Mouse (Mus musculus) adrenal gland (tissue): Measurements from ENCODE around the gene Iqcf1.

Experiments
- intact Hi-C: fragments of 180-260 bp; cut with DNase I; formaldehyde crosslinking; loops from one replicate; pipeline ENCODE4 v1.15.1; 2025

Iqcf1 gene

DNA sequence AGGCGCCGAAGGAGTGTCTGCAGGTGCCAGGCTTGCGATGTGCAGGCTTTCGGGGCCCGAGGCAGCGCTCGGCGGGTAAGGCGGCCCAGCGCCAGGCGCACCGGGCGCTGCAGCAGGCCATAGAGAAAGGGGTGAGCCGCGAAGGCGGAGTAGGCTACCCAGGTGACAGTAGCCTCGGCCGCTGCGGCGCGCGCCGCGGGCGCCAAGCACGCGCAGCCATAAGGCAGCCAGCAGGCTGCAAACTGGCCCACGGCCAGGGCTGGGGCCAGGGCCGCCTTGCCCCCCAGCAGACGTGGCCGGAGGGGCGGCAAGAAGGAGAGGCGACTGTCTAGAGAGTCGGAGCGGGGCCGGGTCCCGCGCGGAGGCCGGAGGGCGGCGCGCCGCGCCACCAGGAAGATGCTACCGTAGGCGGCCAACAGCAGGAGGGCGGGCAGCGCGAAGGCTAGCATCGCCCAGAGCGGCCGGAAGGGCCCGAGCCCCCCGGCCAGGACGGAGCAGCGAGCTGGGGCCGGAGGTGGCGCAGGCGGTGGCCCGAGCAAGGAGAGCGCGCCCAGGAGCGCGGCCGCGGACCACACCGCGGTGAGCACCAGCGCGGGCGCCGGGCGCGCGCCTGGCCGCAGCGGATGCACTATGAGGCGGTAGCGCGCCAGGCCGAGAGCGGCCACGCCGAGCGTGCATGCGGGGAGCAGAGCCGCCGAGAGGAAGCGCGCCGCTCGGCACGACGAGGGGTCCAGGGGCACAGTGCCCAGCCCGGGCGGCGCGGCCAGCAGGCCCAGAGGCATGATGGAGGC, 34.8 kb upstream of the Iqcf1 start:
- intact Hi-C loops = no loop called here

DNA sequence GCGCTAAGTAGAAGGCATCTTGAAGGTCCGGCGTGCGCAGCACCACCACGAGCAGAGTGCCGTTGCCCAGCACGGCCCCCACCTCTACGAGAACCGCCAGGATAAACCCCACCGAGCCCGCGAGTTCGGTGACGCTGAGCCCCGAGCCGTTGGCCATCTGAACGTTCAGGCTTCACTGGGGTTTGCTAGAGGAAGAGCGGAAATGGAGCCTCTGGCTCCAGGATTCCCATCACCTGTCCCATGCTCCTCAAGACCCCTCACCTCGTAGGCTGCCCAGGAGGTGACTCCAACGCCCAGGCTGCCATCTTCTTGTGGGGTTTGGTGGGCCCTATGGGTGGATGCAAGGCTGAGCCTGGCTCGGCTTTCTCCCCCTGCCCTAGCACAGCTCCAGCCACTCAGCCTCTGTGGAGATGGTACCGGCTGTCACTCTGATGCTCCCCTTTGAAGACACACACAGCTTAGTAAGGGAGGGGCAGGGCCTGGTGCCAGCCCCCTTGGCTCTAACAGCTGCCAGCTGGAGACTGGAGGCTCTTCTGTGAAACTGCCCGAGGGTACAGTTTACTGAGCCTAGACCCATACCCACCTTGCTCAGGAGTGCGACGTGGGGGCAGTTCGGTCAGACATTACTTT, 34.1 kb upstream of the Iqcf1 start, which contains the start of gene Gpr62:
Gene Gpr62, minus strand, starts transcription at position 368 of the 630 bp plus-strand sequence.
- intact Hi-C loops = no loop called here

DNA sequence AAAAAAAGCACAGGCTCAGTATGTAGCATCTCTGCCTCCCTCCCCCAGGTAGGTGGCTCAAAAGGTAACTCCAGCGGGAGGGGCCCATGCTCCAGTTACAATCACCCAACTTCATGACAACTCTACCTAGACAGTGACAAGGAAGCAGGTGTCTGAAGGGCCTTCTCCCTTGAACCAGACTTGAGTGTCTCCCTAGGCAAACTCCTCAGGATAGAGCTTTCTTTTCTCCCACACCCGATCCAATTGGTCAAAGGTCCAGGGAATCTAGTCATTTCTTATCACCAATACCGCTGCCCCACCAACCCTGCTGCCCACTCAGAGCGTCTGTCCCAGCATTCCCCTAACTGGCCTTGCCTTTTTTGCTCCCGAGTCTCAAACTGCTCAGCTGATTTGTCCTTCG, 33.0 kb upstream of the Iqcf1 start:
- intact Hi-C loops = no loop called here

- intact Hi-C loops = no loop called here
Observed at GRCm38 (mm10) chr9:106467746-106468145, 32.0 kb upstream of the Iqcf1 start.

- intact Hi-C loops = no loop called here
Observed at GRCm38 (mm10) chr9:106469317-106469716, 30.4 kb upstream of the Iqcf1 start.

DNA sequence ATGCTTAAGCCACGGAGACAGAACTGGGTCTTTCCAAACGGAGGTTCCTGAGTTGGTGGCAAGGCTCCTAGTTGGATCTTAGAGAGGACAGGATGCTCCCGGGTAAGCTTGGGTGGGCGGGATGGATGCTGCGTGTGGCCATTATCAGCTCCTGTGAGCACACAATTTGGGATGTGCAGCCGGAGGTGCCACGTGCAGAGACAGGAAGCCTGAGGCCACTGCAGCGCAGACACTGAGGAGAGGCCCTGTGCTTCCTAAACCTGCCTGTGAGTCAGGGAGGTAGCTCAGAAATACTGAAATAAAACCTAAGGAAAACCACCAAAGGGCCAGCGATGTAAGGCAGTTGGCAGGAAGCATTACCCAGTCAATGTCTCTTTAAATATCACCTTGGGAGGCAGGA, 30.0 kb upstream of the Iqcf1 start:
- intact Hi-C loops = loop anchor here (5.0 kb wide), 1 partner anchor 37 kb away; no protein-coding TSS in a partner anchor

GRCm38 (mm10) chr9:106470991-106471750, 28.6 kb upstream of the Iqcf1 start:
- intact Hi-C loops = loop anchor here (5.0 kb wide), 1 partner anchor 39 kb away; no protein-coding TSS in a partner anchor

DNA sequence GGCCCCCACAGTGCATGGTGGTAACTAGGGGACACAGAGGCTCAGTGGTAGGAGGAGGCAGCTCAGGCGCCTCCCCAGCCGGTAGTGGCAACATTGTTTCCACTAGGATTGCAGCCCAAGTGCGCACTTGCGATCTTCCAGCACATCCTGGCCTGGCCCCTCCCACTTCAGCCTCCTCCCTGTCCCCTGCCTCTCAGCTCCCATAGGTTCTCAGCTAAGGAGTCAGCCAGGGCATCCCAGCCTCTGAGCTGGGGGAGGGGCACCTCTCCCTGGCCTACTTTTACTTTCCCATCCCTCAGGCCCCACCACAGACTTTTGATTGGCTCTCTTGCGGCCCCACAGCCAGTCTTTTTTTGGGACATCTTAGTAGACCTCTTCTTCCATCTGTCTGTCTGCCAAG, 27.9 kb upstream of the Iqcf1 start:
- intact Hi-C loops = loop anchor here (5.0 kb wide), 1 partner anchor 40 kb away; no protein-coding TSS in a partner anchor

DNA sequence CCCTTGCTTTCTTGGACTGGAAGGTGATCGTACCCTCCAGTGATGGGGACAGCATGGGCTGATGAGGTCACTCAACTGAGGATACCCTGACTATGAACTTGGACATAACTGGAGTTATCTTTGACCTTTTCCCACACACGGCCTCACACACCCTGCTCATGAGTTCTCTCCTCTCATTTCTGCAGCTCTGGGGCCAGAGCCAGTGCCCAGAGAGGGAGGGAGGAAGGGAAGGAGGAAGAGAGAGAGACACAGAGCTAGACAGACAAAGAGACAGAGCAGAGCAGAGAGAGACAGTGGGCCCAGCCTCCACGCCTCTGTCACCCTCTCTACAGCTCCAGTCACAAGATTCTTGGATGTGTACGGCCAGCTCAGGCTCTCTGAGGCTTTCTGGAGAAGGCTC, 27.4 kb upstream of the Iqcf1 start:
- intact Hi-C loops = loop anchor here (5.0 kb wide), 1 partner anchor 40 kb away; no protein-coding TSS in a partner anchor

- intact Hi-C loops = loop anchor here (5.0 kb wide), 1 partner anchor 41 kb away; no protein-coding TSS in a partner anchor
Observed at GRCm38 (mm10) chr9:106473081-106473752, 26.6 kb upstream of the Iqcf1 start.

GRCm38 (mm10) chr9:106473753-106474105, 26.0 kb upstream of the Iqcf1 start:
- intact Hi-C loops = loop anchor here (5.0 kb wide), 1 partner anchor 41 kb away; no protein-coding TSS in a partner anchor

- intact Hi-C loops = loop anchor here (5.0 kb wide), 1 partner anchor 42 kb away; no protein-coding TSS in a partner anchor
Observed at GRCm38 (mm10) chr9:106474456-106474855, 25.3 kb upstream of the Iqcf1 start.

DNA sequence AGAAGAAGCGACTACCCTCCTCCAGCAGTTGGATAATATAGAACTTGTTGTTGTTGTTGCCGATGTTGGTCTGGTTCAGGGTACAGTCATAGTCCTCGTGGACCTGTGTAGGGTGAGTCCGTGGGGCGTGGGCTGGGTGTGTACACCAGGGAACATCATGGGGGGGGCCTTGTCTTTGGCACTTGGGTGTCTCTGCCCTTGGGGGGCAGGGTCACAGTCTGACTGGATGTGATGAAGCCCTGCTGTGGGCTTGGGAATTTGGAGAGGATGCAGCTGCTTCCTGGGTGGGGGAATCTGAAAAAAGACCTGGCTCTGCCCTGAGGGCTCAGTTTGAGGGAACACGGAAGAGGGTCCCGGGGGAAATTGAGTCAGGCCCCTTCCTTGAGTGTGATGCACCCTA, 24.7 kb upstream of the Iqcf1 start:
- intact Hi-C loops = loop anchor here (5.0 kb wide), 1 partner anchor 168 kb away; no protein-coding TSS in a partner anchor

- intact Hi-C loops = loop anchor here (5.0 kb wide), 1 partner anchor 168 kb away; no protein-coding TSS in a partner anchor
Observed at GRCm38 (mm10) chr9:106475663-106476001, 24.1 kb upstream of the Iqcf1 start, which contains the start of gene Rrp9. Rrp9 (plus strand) TSS chr9:106475963.

GRCm38 (mm10) chr9:106476002-106476923, 23.5 kb upstream of the Iqcf1 start:
- intact Hi-C loops = loop anchor here (5.0 kb wide), 1 partner anchor 169 kb away; no protein-coding TSS in a partner anchor

DNA sequence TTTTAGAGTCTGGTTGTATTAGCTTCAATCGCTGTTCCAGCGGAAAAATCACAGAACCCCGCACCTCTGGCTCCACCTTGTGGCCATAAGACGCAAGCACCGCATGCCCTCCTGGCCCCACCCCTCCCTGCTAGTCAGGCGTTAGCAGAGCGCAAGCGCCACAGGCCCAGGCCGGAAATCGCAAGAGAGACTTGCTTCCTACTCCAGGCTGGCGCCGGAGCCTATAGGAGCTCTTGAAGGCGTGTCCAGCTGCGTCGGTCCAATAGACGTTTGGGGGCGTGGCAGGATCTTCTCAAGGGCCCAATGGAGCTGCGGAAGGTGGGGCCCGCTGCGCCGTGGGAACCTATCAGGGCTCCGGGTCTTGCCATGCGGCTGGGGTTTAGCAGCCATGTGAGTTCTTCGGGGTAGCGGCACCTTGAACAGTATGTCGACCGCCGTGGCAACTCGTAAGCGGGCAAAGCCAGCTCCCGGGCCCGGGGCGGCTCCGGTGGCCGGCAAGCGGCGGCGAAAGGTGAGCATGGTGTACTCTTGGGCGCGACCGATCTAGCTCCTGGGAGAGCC, 22.8 kb upstream of the Iqcf1 start, which contains the start of gene Parp3:
Gene Parp3, minus strand, starts transcription at position 26 of the 561 bp plus-strand sequence.
- intact Hi-C loops = loop anchor here (5.0 kb wide), 1 partner anchor 170 kb away; no protein-coding TSS in a partner anchor

- intact Hi-C loops = loop anchor here (5.0 kb wide), 1 partner anchor 170 kb away; no protein-coding TSS in a partner anchor
Observed at GRCm38 (mm10) chr9:106477649-106478048, 22.1 kb upstream of the Iqcf1 start.

GRCm38 (mm10) chr9:106478101-106478500, 21.7 kb upstream of the Iqcf1 start:
- intact Hi-C loops = loop anchor here (5.0 kb wide), 1 partner anchor 171 kb away; no protein-coding TSS in a partner anchor

DNA sequence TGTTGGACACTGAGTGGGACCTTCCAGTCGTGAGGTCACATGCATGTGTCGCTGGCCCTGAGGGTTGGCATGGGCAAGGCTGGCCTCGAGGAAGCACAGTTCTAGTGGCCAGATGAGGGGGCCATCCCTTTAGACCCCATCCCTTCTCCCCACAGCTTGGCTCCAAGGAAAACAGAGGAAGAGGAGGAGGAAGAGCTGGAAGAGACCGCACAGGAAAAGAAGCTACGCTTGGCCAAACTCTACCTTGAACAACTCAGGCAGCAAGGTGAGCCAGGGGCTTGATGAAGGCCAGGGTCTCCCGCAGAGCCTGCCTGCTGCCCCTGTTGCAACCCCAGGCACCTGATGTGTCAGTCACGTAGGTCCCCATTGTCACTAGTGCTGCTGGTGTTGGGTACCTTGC, 19.2 kb upstream of the Iqcf1 start:
- intact Hi-C loops = no loop called here
